Mouse (Mus musculus): ENCODE data around the gene Tmem9b.

GRCm38 (mm10) chr7:109800626-109801025 lies 48.0 kb upstream of the Tmem9b start:
- no peak for TF ChIP-seq JUND (conservative IDR thresholded peaks at IDR 0.05; ENCODE audit: low read depth, low read length)
- TF ChIP-seq POLR2A (IDR thresholded peaks at IDR 0.05; ENCODE audit: low read depth, low read length): no peak
- TF ChIP-seq CTCF (conservative IDR thresholded peaks at IDR 0.05 in 1 of 2, IDR thresholded peaks at IDR 0.05 in 1 of 2; ENCODE audit: low read depth in 2 of 2, low read length in 2 of 2): no peak
- no peak for TF ChIP-seq MYC (IDR thresholded peaks at IDR 0.05; ENCODE audit: low read depth, low read length)
- no peak for TF ChIP-seq NELFE (IDR thresholded peaks at IDR 0.05; ENCODE audit: low read depth, low read length)
- TF ChIP-seq CHD2 (IDR thresholded peaks at IDR 0.05; ENCODE audit: low read length): no peak
